Mouse (Mus musculus) layer of hippocampus, adult 11-12 months (tissue): ENCODE measurements around the gene Nkx6-2.

Source experiments
- DNase-seq: peaks from one replicate; pipeline ENCODE4 v3.0.0; 2022; ENCODE audit warnings: low spot score

Nkx6-2 gene

GRCm38 (mm10) chr7:139566533-139566932 is 16.1 kb downstream of the Nkx6-2 start:
- no peak for DNase-seq

GRCm38 (mm10) chr7:139565998-139566397 is 16.6 kb downstream of the Nkx6-2 start:
- DNase-seq, result no peak

DNA sequence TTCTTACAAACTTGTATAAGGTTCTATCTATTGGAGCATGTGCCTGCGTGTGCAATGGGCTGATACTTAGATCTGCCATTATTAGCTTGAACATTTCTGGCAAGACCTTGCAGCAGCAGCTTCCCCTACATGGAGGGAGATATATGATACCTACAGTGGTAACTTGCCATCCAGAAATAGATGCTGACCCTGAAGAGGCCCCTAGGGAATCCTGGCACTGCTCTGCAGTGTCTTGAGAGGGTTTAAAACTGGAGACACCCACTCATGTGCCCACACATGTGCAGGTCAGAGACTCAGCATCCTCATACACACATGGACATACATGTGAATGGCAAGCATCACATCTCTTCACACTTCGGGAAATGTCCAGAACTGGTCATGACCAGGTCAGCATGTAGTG is 18.4 kb downstream of the Nkx6-2 start:
- DNase-seq, result no peak

GRCm38 (mm10) chr7:139563425-139563824 is 19.2 kb downstream of the Nkx6-2 start:
- no peak for DNase-seq

- DNase-seq, result no peak
These were observed 22.9 kb downstream of the Nkx6-2 start for GRCm38 (mm10) chr7:139559659-139560058.

- no peak for DNase-seq
These were observed 25.7 kb downstream of the Nkx6-2 start for GRCm38 (mm10) chr7:139556746-139557526.

GRCm38 (mm10) chr7:139556331-139556730 is 26.3 kb downstream of the Nkx6-2 start:
- no peak for DNase-seq

DNA sequence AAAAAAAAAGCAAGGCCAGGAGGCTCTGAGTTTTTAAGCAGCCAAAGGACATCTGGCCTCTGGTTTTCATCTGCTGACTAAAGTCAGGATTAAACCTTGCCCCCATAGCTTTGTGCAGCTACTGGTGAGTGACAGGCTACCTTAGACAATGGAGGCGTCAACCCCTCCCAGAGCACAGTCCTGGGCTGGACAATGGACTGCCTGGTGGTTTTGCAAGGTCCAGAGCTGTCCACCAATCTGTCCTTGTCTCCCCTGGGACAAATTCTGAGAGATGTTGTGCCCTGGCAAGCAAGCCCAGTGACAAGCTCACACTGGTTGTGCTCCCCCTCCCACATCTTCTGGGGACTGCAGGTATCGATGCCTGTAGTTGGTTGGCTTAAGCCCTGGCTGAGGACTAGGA is 31.1 kb downstream of the Nkx6-2 start:
- DNase-seq, result no peak

- DNase-seq, result no peak
These were observed 32.4 kb downstream of the Nkx6-2 start for GRCm38 (mm10) chr7:139550086-139550783.

- no peak for DNase-seq
These were observed 35.3 kb downstream of the Nkx6-2 start for GRCm38 (mm10) chr7:139547325-139547724.

GRCm38 (mm10) chr7:139544706-139545625 is 37.6 kb downstream of the Nkx6-2 start:
- DNase-seq, result peak; percentile 71

DNA sequence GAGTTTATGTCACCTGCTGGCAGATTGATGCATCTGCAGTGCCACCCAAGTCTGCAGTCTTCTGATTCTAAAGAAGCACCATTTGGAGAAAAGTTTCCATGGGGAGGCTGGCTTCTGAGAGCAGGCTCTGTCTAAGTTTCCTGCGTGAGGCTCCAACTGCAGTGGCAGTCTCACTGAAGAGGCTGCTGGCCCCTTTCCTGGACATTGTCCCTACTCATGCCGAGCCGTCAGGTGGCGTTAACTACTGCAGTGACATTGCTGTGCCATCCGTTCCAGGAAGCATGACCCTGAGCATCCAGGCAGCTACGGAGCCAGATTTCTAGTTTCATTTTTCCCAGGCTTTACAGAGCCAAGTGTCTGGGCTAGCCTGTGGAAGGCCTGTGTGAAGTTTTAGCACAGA is 41.2 kb downstream of the Nkx6-2 start:
- DNase-seq, result no peak

DNA sequence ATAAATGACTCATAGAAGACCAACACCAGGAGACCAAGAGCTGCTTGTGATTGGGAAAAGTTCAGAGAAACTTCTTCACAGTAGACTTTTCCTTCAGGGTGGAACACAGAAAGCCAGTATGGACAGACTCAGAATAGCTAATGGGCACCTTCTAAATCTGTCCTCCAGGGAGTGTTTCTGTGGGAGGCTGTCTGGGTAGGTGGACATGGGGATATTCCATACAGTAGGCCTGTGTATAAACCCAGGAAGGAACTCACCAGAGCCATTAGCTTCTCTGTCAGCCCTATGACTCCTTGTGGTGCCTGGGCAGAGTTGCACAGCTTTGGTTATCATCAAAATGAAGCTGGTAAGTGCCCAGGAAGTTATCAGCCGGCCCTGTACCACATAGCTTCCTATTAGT is 42.0 kb downstream of the Nkx6-2 start:
- no peak for DNase-seq

GRCm38 (mm10) chr7:139538541-139538940 is 44.1 kb downstream of the Nkx6-2 start:
- DNase-seq, result peak; percentile 42

- no peak for DNase-seq
These were observed 44.8 kb downstream of the Nkx6-2 start for GRCm38 (mm10) chr7:139537831-139538230.

GRCm38 (mm10) chr7:139536831-139537230 is 45.8 kb downstream of the Nkx6-2 start:
- DNase-seq, result no peak

- no peak for DNase-seq
These were observed 46.3 kb downstream of the Nkx6-2 start for GRCm38 (mm10) chr7:139536331-139536730.

DNA sequence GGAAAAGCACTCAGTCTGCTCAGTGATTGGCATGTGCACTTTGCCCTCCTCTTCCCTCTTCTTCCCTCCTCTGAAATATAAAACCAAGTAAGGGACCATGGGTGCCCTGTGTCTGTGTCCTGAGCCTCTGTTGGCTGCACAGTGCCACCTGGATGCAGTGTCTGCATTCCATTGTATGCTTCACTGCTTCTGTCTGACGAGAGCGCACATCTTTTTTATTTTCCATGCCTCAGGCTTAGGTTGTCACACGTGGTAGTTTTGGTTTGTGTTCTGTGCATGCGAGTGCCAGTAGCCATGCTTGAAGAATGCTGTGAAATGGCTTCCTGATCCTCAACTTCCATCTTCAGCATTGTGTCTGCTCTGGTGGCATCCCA is 51.2 kb downstream of the Nkx6-2 start:
- DNase-seq, result no peak

DNA sequence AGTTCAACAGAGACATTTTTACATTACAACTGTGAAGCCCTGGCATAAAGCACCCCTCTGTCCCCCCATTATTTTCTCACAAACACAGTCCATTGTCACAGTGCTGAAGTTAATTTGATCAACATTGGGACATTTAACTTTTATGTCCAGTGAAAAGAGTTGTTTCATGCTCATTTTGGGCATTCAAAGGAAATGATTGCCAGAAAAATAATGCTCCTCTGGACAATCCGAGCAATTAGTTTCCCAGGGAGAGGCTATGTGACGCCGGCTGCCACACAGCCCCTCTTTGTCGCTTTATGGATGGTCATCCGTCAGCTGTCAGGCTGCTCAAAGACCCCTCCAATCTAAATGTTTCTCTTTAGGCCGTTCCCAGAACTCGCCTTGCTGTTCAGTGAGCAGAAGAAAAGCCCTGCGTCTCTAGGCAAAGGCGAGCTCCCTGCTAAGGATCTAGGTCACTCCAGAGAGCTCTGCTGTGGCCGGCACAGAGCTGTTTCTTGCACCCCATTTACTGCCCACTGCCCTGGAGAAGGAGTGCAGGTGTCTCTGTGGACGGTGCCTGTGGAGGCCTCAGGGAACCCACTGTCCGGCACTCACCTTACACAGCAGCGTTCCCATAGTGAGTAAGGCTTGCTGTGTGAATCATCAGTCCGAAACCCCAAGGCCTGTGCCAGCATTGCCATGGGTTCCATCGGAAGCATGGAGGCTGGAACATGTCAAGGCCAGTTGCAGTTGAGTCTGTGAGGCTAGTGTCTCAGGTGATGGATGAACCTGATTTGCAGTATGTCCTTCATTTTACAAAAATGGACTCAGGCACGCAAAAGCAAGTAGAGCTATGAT is 51.8 kb downstream of the Nkx6-2 start:
- DNase-seq, result no peak
